In genomic region chr11:83302124-83302523, GRCm38 (mm10) we compare ENCODE assay signal across 9 mouse cellular contexts. TPM values are rescaled to one million over a fixed set of nuclear protein-coding genes. Genes with fewer than 3 reads are reported as not detected.
DNase-seq lines count a peak whose midpoint lies in the region; ATAC-seq lines count a peak whose summit lies in the region.
"Had no signal": no experiment of that assay in that cellular context is flagged by ENCODE, and none has a peak within 500 bp of the region (broad histone marks: within the 10 kb centered on the region; RNA-seq: fewer than 3 reads in every experiment).

No protein-coding gene starts in this region.

- peaks cover 55% of the 10 kb centered on the region for H3K4me1 ChIP-seq in kidney, embryonic 15.5 days
- peaks cover 3% of the 10 kb centered on the region for H3K4me1 ChIP-seq in embryonic facial prominence, embryonic 11.5 days (ENCODE audit: control insufficient read depth, insufficient read depth, low read length)
- H3K4me1 ChIP-seq in intestine, embryonic 14.5 days (replicated peaks; ENCODE audit: control insufficient read depth, insufficient read depth, low read length): peaks cover 29% of the 10 kb centered on the region

- DNase-seq in kidney, adult 18-20 months: no peak
- no peak for DNase-seq in embryonic facial prominence, embryonic 11.5 days (ENCODE audit: low spot score)
- DNase-seq in intestine, embryonic 14.5 days (ENCODE audit: low spot score): no peak
- peak; percentile 27 for DNase-seq in lung, postnatal 10 days
- no peak for DNase-seq in urinary bladder, postnatal 25 days (ENCODE audit: low spot score)
- no peak for DNase-seq in gastrocnemius, postnatal 36 days
- no peak for DNase-seq in adrenal gland, postnatal 25 days

- intact Hi-C loops in gastrocnemius, postnatal 36 days (cut with DNase I): no loop called here

- H3K4me3 ChIP-seq in kidney, embryonic 15.5 days (replicated peaks): peak overlapping the region; percentile 94
- peak overlapping the region; percentile 88 for H3K4me3 ChIP-seq in embryonic facial prominence, embryonic 11.5 days (ENCODE audit: low read depth, low read length)
- peak overlapping the region; percentile 97 for H3K4me3 ChIP-seq in intestine, embryonic 14.5 days (ENCODE audit: low read depth, low read length)

- H3K27ac ChIP-seq in kidney, embryonic 15.5 days: peak overlapping the region; percentile 99
- H3K27ac ChIP-seq in embryonic facial prominence, embryonic 11.5 days (replicated peaks; ENCODE audit: low read depth, low read length): 0 out of 2 replicates have a peak overlapping the region, but pooled peaks have one; percentile 20
- H3K27ac ChIP-seq in intestine, embryonic 14.5 days (ENCODE audit: low read depth): peak overlapping the region; percentile 96

- H3K9ac ChIP-seq in kidney, embryonic 15.5 days: peak overlapping the region; percentile 92
- H3K9ac ChIP-seq in embryonic facial prominence, embryonic 11.5 days (replicated peaks; ENCODE audit: low read length): peak overlapping the region; percentile 87
- peak overlapping the region; percentile 89 for H3K9ac ChIP-seq in intestine, embryonic 14.5 days (ENCODE audit: low read length)

- WGBS in kidney, embryonic 15.5 days: 5% methylated on average over 10 of the region's 10 CpGs
- WGBS in embryonic facial prominence, embryonic 11.5 days: 9% methylated on average over 10 of the region's 10 CpGs
- WGBS in intestine, embryonic 14.5 days: 9% methylated on average over 10 of the region's 10 CpGs

- H3K27me3 ChIP-seq in kidney, embryonic 15.5 days: no peaks in the 10 kb centered on the region
- H3K27me3 ChIP-seq in embryonic facial prominence, embryonic 11.5 days (ENCODE audit: control insufficient read depth, insufficient read depth, low read length): no peaks in the 10 kb centered on the region
- H3K27me3 ChIP-seq in intestine, embryonic 14.5 days (replicated peaks; ENCODE audit: control insufficient read depth, insufficient read depth, low read length): no peaks in the 10 kb centered on the region

- peak overlapping the region; percentile 80 for H3K4me2 ChIP-seq in kidney, embryonic 15.5 days
- H3K4me2 ChIP-seq in embryonic facial prominence, embryonic 11.5 days (ENCODE audit: low read depth, low read length): peak overlapping the region; percentile 54
- H3K4me2 ChIP-seq in intestine, embryonic 14.5 days (ENCODE audit: low read length): peak overlapping the region; percentile 81

- no peak for ATAC-seq in kidney, embryonic 15.5 days (replicated peaks; ENCODE audit: low FRiP score)
- ATAC-seq in embryonic facial prominence, embryonic 11.5 days (replicated peaks; ENCODE audit: insufficient number of reproducible peaks, low FRiP score, low TSS enrichment, low read depth): no peak
- no peak for ATAC-seq in intestine, embryonic 14.5 days (replicated peaks; ENCODE audit: low FRiP score, low TSS enrichment, low read depth)

- H3K9me3 ChIP-seq in kidney, embryonic 15.5 days (replicated peaks): no peaks in the 10 kb centered on the region
- no peaks in the 10 kb centered on the region for H3K9me3 ChIP-seq in embryonic facial prominence, embryonic 11.5 days (replicated peaks; ENCODE audit: control insufficient read depth, low read length)
- no peaks in the 10 kb centered on the region for H3K9me3 ChIP-seq in intestine, embryonic 14.5 days (ENCODE audit: control insufficient read depth, low read length)

- H3K36me3 ChIP-seq in kidney, embryonic 15.5 days: peaks cover 5% of the 10 kb centered on the region; the same call in 1 of the 2 replicates
- H3K36me3 ChIP-seq in embryonic facial prominence, embryonic 11.5 days (replicated peaks; ENCODE audit: control insufficient read depth, insufficient read depth, low read depth, low read length): no peaks in the 10 kb centered on the region
- peaks cover 2% of the 10 kb centered on the region for H3K36me3 ChIP-seq in intestine, embryonic 14.5 days (ENCODE audit: control insufficient read depth, insufficient read depth, low read length)

RNA-seq across cellular contexts. Expression of gene Pex12, which starts 0.3 kb away (rescaled TPM):
- polyA plus RNA-seq in kidney, embryonic 15.5 days (2015; fragmentation: Nextera tagmentation; extraction: Ambion mirVana): 11.7 and 13.2 TPM in 2 replicates
- polyA plus RNA-seq in embryonic facial prominence, embryonic 11.5 days (2014; fragmentation: Nextera tagmentation; extraction: Ambion mirVana): 13.8 and 16.8 TPM in 2 replicates
- polyA plus RNA-seq in intestine, embryonic 14.5 days (2014; fragmentation: Nextera tagmentation; extraction: Ambion mirVana): 15.5 and 17.3 TPM in 2 replicates
- total RNA-seq in gastrocnemius, postnatal 36 days (2021): 1 to 10 TPM; 7.3 to 8.2 TPM
- total RNA-seq in adrenal gland, postnatal 25 days (2021): 18.1 and 18.3 TPM in 2 replicates

RNA-seq across cellular contexts. Expression of gene Ap2b1, which starts 3.3 kb away (rescaled TPM):
- 62.5 and 65.2 TPM in 2 replicates for polyA plus RNA-seq in kidney, embryonic 15.5 days (2015; fragmentation: Nextera tagmentation; extraction: Ambion mirVana)
- polyA plus RNA-seq in embryonic facial prominence, embryonic 11.5 days (2014; fragmentation: Nextera tagmentation; extraction: Ambion mirVana): 93.5 and 96.0 TPM in 2 replicates
- 65.1 and 68.2 TPM in 2 replicates for polyA plus RNA-seq in intestine, embryonic 14.5 days (2014; fragmentation: Nextera tagmentation; extraction: Ambion mirVana)
- total RNA-seq in gastrocnemius, postnatal 36 days (2021): 10 to 100 TPM; 26.1 to 27.3 TPM
- 90.8 and 107 TPM in 2 replicates for total RNA-seq in adrenal gland, postnatal 25 days (2021)

RNA-seq across cellular contexts. Expression of gene Slfn14, which starts 15.6 kb away (rescaled TPM):
- 0.30 and 0.66 TPM in 2 replicates for polyA plus RNA-seq in kidney, embryonic 15.5 days (2015; fragmentation: Nextera tagmentation; extraction: Ambion mirVana)
- polyA plus RNA-seq in embryonic facial prominence, embryonic 11.5 days (2014; fragmentation: Nextera tagmentation; extraction: Ambion mirVana): 0.56 and 0.81 TPM in 2 replicates
- 0.08 and 0.14 TPM in 2 replicates for polyA plus RNA-seq in intestine, embryonic 14.5 days (2014; fragmentation: Nextera tagmentation; extraction: Ambion mirVana)
- not detected for total RNA-seq in gastrocnemius, postnatal 36 days (2021)
- not detected in 2 replicates for total RNA-seq in adrenal gland, postnatal 25 days (2021)
- total RNA-seq: left cerebral cortex, adult 8-10 months had no signal

Comparison
In these comparisons a context has a peak if more than half of its experiments do, and no peak if none do; other contexts are left out.
1. H3K27ac ChIP-seq: peak in every context shown above with its lines; median percentile 99 in kidney, embryonic 15.5 days; 96 in intestine, embryonic 14.5 days; 20 in embryonic facial prominence, embryonic 11.5 days.